Mouse (Mus musculus) CH12.LX (cell line): ENCODE measurements at regions not wholly inside any gene's neighbourhood (a gene's known extent, or its start where the extent isn't known, plus 50 kb on each side); places are given as distances from the start of the nearest gene placed in this dataset.

ENCODE experiments used
- DNase-seq: peaks from one replicate; pipeline ENCODE4 v3.0.0-alpha.2; 2013; ENCODE audit errors: extremely low read depth
- H3K27ac ChIP-seq: 2 replicates; pipeline ENCODE4 v1.5.1; 2012; ENCODE audit warnings: low read depth, mild to moderate bottlenecking, control low read depth, moderate library complexity; ENCODE audit not compliant: insufficient read depth
- H3K27me3 ChIP-seq: replicated peaks from 2 replicates; pipeline ENCODE3; 2012; ENCODE audit warnings: inconsistent platforms
- H3K36me3 ChIP-seq, 2 experiments: replicated peaks in 1 of 2; 2 replicates each; pipeline versions ENCODE3 to v1.6.1; 2012; ENCODE audit warnings: inconsistent platforms in 1 of 2, low read length in 1 of 2, mild to moderate bottlenecking in 1 of 2, mixed read lengths in 1 of 2, moderate library complexity in 1 of 2; ENCODE audit not compliant: control insufficient read depth in 1 of 2, insufficient read depth in 1 of 2
- H3K4me1 ChIP-seq, 2 experiments: 2 replicates each; pipeline ENCODE4 v1.6.1; 2012; ENCODE audit warnings: inconsistent platforms in 1 of 2, moderate library complexity in 1 of 2; ENCODE audit not compliant: insufficient read depth in 2 of 2, control insufficient read depth in 1 of 2
- H3K4me2 ChIP-seq: 2 replicates; pipeline ENCODE4 v1.6.1; 2012; ENCODE audit warnings: low read depth, mild to moderate bottlenecking, control low read depth; ENCODE audit not compliant: poor library complexity, insufficient read depth, severe bottlenecking
- H3K4me3 ChIP-seq, 3 experiments: fragments of 150-350 bp in 1 of 3; sonication (generic) in 1 of 3; replicated peaks in 1 of 3; 2 replicates each; pipeline versions ENCODE3 to v1.5.1; 2011 to 2012; ENCODE audit warnings: low read depth in 2 of 3, low read length in 2 of 3, mild to moderate bottlenecking in 2 of 3, moderate library complexity in 2 of 3, control low read depth in 1 of 3, improper control_type of control experiment in 1 of 3, inconsistent platforms in 1 of 3, mixed read lengths in 1 of 3; ENCODE audit not compliant: poor library complexity in 1 of 3
- H3K79me2 ChIP-seq: replicated peaks from 2 replicates; pipeline ENCODE4 v1.6.1; 2012; ENCODE audit warnings: mild to moderate bottlenecking, moderate library complexity; ENCODE audit not compliant: control insufficient read depth, poor library complexity, insufficient read depth, severe bottlenecking; ENCODE audit errors: extremely low read depth
- H3K9ac ChIP-seq: 2 replicates; pipeline ENCODE4 v1.6.1; 2012; ENCODE audit warnings: low read depth, mild to moderate bottlenecking, control low read depth, moderate library complexity; ENCODE audit not compliant: insufficient read depth
- H3K9me3 ChIP-seq: replicated peaks from 2 replicates; pipeline ENCODE3; 2012; ENCODE audit warnings: low read length, inconsistent platforms, mixed read lengths
- CHD1 ChIP-seq: IDR thresholded peaks from 2 replicates; pipeline ENCODE4 v1.6.1; 2012; ENCODE audit warnings: low read depth, low read length, improper control_type of control experiment, inconsistent platforms
- CTCF ChIP-seq, 2 experiments: IDR thresholded peaks in 1 of 2; conservative IDR thresholded peaks in 1 of 2; 2 replicates each; pipeline ENCODE4 v1.5.1; 2011 to 2012; ENCODE audit warnings: low read depth in 2 of 2, low read length in 2 of 2, improper control_type of control experiment in 1 of 2, inconsistent platforms in 1 of 2, mild to moderate bottlenecking in 1 of 2, moderate library complexity in 1 of 2
- E2F4 ChIP-seq: IDR thresholded peaks from 2 replicates; pipeline ENCODE4 v1.6.1; 2011; ENCODE audit warnings: low read depth, low read length, improper control_type of control experiment; ENCODE audit not compliant: insufficient replicate concordance
- MAZ ChIP-seq: IDR thresholded peaks from 2 replicates; pipeline ENCODE4 v1.6.1; 2012; ENCODE audit warnings: low read depth, mild to moderate bottlenecking, inconsistent platforms, low read length, improper control_type of control experiment, moderate library complexity
- MYC ChIP-seq: IDR thresholded peaks from 2 replicates; pipeline ENCODE4 v1.6.1; 2011; ENCODE audit warnings: low read depth, mild to moderate bottlenecking, improper control_type of control experiment, low read length
- NRF1 ChIP-seq: IDR thresholded peaks from 2 replicates; pipeline ENCODE4 v1.6.1; 2014; ENCODE audit warnings: low read depth, mild to moderate bottlenecking, inconsistent platforms, low read length, improper control_type of control experiment, moderate library complexity
- PAX5 ChIP-seq: IDR thresholded peaks from 2 replicates; pipeline ENCODE4 v1.6.1; 2012; ENCODE audit warnings: low read length, inconsistent platforms, mixed read lengths
- POLR2AphosphoS2 ChIP-seq: IDR thresholded peaks from 2 replicates; pipeline ENCODE4 v1.6.1; 2011; ENCODE audit warnings: low read depth, low read length, improper control_type of control experiment
- RAD21 ChIP-seq: IDR thresholded peaks from 2 replicates; pipeline ENCODE4 v1.6.1; 2011; ENCODE audit warnings: low read depth, mild to moderate bottlenecking, low read length, improper control_type of control experiment, moderate library complexity
- SIN3A ChIP-seq: IDR thresholded peaks from 2 replicates; pipeline ENCODE4 v1.6.1; 2012; ENCODE audit warnings: low read length, improper control_type of control experiment, inconsistent platforms
- SMC3 ChIP-seq: IDR thresholded peaks from 2 replicates; pipeline ENCODE4 v1.6.1; 2011; ENCODE audit warnings: low read depth, low read length, improper control_type of control experiment
- TBP ChIP-seq: conservative IDR thresholded peaks from 2 replicates; pipeline ENCODE4 v1.6.1; 2011; ENCODE audit warnings: low read depth, low read length, improper control_type of control experiment
- TCF12 ChIP-seq: IDR thresholded peaks from 2 replicates; pipeline ENCODE4 v1.6.1; 2014; ENCODE audit warnings: low read depth, mild to moderate bottlenecking, inconsistent platforms, low read length, improper control_type of control experiment
- UBTF ChIP-seq: IDR thresholded peaks from 2 replicates; pipeline ENCODE4 v1.6.1; 2012; ENCODE audit warnings: low read depth, mild to moderate bottlenecking, inconsistent platforms, low read length, improper control_type of control experiment, moderate library complexity
- USF2 ChIP-seq: conservative IDR thresholded peaks from 2 replicates; pipeline ENCODE4 v1.6.1; 2011; ENCODE audit warnings: low read depth, low read length, improper control_type of control experiment
- ZC3H11A ChIP-seq: IDR thresholded peaks from 2 replicates; pipeline ENCODE4 v1.6.1; 2012; ENCODE audit warnings: low read depth, mild to moderate bottlenecking, inconsistent platforms, low read length, improper control_type of control experiment
- ZKSCAN1 ChIP-seq: IDR thresholded peaks from 2 replicates; pipeline ENCODE4 v1.6.1; 2012; ENCODE audit warnings: low read depth, inconsistent platforms, low read length, improper control_type of control experiment, borderline replicate concordance
- ZMIZ1 ChIP-seq: IDR thresholded peaks from 2 replicates; pipeline ENCODE4 v1.6.1; 2012; ENCODE audit warnings: low read depth, mild to moderate bottlenecking, inconsistent platforms, low read length, improper control_type of control experiment
- ZNF384 ChIP-seq: IDR thresholded peaks from 2 replicates; pipeline ENCODE4 v1.6.1; 2012; ENCODE audit warnings: low read depth, low read length, improper control_type of control experiment, inconsistent platforms
- dilution Hi-C: fragments of 300-500 bp; cut with MboI; formaldehyde crosslinking; loops from 2 replicates; pipeline ENCODE4 v1.14.3; 2020; ENCODE audit warnings: low sequenced_read_pairs; ENCODE audit not compliant: extremely low pct_unique_long_range_greater_than_20kb, extremely low pct_ligation_motif_present
- in situ Hi-C: fragments of 300-500 bp; cut with MboI; formaldehyde crosslinking; loops from 3 replicates; pipeline ENCODE4 v1.14.3; 2019; ENCODE audit warnings: low sequenced_read_pairs, low pct_ligation_motif_present, low pct_unique_long_range_greater_than_20kb, mixed read lengths

- peaks cover 0 to 4% of the 10 kb centered on the region in 2 experiments; a peak in 2 of 4 replicates for H3K4me1 ChIP-seq
- H3K4me3 ChIP-seq, result no peak overlapping the region
- in situ Hi-C loops (no loop called here), dilution Hi-C loops (no loop called here)
- peaks cover 3% of the 10 kb centered on the region in 2 experiments for H3K36me3 ChIP-seq
- no peak overlapping the region for H3K27ac ChIP-seq
- TF ChIP-seq TCF12 (no peak), MAZ (no peak), E2F4 (no peak), CHD1 (no peak), POLR2AphosphoS2 (no peak)
- TF ChIP-seq, all 38 proteins: peak for 0
- no peaks in the 10 kb centered on the region for H3K79me2 ChIP-seq
- H3K4me2 ChIP-seq, result no peak overlapping the region
- H3K9ac ChIP-seq, result no peak overlapping the region
- H3K9me3 ChIP-seq, result no peaks in the 10 kb centered on the region
- DNase-seq, result no peak
- no peaks in the 10 kb centered on the region for H3K27me3 ChIP-seq
Measured at GRCm38 (mm10) chr2:50744625-50745214, 404.2 kb downstream of the Rnd3 start.

GRCm38 (mm10) chr2:50743785-50744258, 405.1 kb downstream of the Rnd3 start:
- Histone ChIP-seq H3K4me1 (peaks cover 0 to 4% of the 10 kb centered on the region in 2 experiments; a peak in 2 of 4 replicates), H3K36me3 (peaks cover 3% of the 10 kb centered on the region in 2 experiments)
- TF ChIP-seq RAD21, result no peak
- no peak for TF ChIP-seq PAX5
- no peak for TF ChIP-seq CTCF (conservative IDR thresholded peaks at IDR 0.05 in 1 of 2, IDR thresholded peaks at IDR 0.05 in 1 of 2; ENCODE audit: low read depth in 2 of 2, low read length in 2 of 2)
- no peak for TF ChIP-seq TCF12
- no peak for TF ChIP-seq ZC3H11A
- no peak for TF ChIP-seq TBP
- no peak for TF ChIP-seq USF2
- TF ChIP-seq ZNF384, result no peak
- TF ChIP-seq SIN3A, result no peak
- no peak for TF ChIP-seq MYC
- no peak for TF ChIP-seq ZKSCAN1
- no peak for TF ChIP-seq ZMIZ1
- no peak for TF ChIP-seq UBTF
- no peak for TF ChIP-seq SMC3
- no peak for TF ChIP-seq NRF1
- TF ChIP-seq, all 38 proteins: peak for 0
- DNase-seq, result no peak
- dilution Hi-C loops, result no loop called here
- in situ Hi-C loops, result no loop called here
- Histone ChIP-seq H3K27ac (no peak overlapping the region; the same call in 1 of the 2 replicates), H3K4me3 (peak overlapping the region in 1 of 3 experiments; percentile 47), H3K27me3 (no peaks in the 10 kb centered on the region), H3K4me2 (no peak overlapping the region), H3K79me2 (no peaks in the 10 kb centered on the region), H3K9me3 (no peaks in the 10 kb centered on the region), H3K9ac (no peak overlapping the region)
